Mouse (Mus musculus) CH12.LX (cell line): ENCODE data around the gene Arl2. TPM values are rescaled to one million over a fixed set of nuclear protein-coding genes. Genes with fewer than 3 reads are reported as not detected.

ENCODE experiments used
- DNase-seq: peaks from one replicate; pipeline ENCODE4 v3.0.0-alpha.2; 2013; ENCODE audit errors: extremely low read depth
- H3K27ac ChIP-seq: 2 replicates; pipeline ENCODE4 v1.5.1; 2012; ENCODE audit warnings: low read depth, mild to moderate bottlenecking, control low read depth, moderate library complexity; ENCODE audit not compliant: insufficient read depth
- H3K27me3 ChIP-seq: replicated peaks from 2 replicates; pipeline ENCODE3; 2012; ENCODE audit warnings: inconsistent platforms
- H3K36me3 ChIP-seq, 2 experiments: replicated peaks in 1 of 2; 2 replicates each; pipeline versions ENCODE3 to v1.6.1; 2012; ENCODE audit warnings: inconsistent platforms in 1 of 2, low read length in 1 of 2, mild to moderate bottlenecking in 1 of 2, mixed read lengths in 1 of 2, moderate library complexity in 1 of 2; ENCODE audit not compliant: control insufficient read depth in 1 of 2, insufficient read depth in 1 of 2
- H3K4me1 ChIP-seq, 2 experiments: 2 replicates each; pipeline ENCODE4 v1.6.1; 2012; ENCODE audit warnings: inconsistent platforms in 1 of 2, moderate library complexity in 1 of 2; ENCODE audit not compliant: insufficient read depth in 2 of 2, control insufficient read depth in 1 of 2
- H3K4me2 ChIP-seq: 2 replicates; pipeline ENCODE4 v1.6.1; 2012; ENCODE audit warnings: low read depth, mild to moderate bottlenecking, control low read depth; ENCODE audit not compliant: poor library complexity, insufficient read depth, severe bottlenecking
- H3K4me3 ChIP-seq, 3 experiments: fragments of 150-350 bp in 1 of 3; sonication (generic) in 1 of 3; replicated peaks in 1 of 3; 2 replicates each; pipeline versions ENCODE3 to v1.5.1; 2011 to 2012; ENCODE audit warnings: low read depth in 2 of 3, low read length in 2 of 3, mild to moderate bottlenecking in 2 of 3, moderate library complexity in 2 of 3, control low read depth in 1 of 3, improper control_type of control experiment in 1 of 3, inconsistent platforms in 1 of 3, mixed read lengths in 1 of 3; ENCODE audit not compliant: poor library complexity in 1 of 3
- H3K79me2 ChIP-seq: replicated peaks from 2 replicates; pipeline ENCODE4 v1.6.1; 2012; ENCODE audit warnings: mild to moderate bottlenecking, moderate library complexity; ENCODE audit not compliant: control insufficient read depth, poor library complexity, insufficient read depth, severe bottlenecking; ENCODE audit errors: extremely low read depth
- H3K9ac ChIP-seq: 2 replicates; pipeline ENCODE4 v1.6.1; 2012; ENCODE audit warnings: low read depth, mild to moderate bottlenecking, control low read depth, moderate library complexity; ENCODE audit not compliant: insufficient read depth
- H3K9me3 ChIP-seq: replicated peaks from 2 replicates; pipeline ENCODE3; 2012; ENCODE audit warnings: low read length, inconsistent platforms, mixed read lengths
- BHLHE40 ChIP-seq: IDR thresholded peaks from 2 replicates; pipeline ENCODE4 v1.6.1; 2011; ENCODE audit warnings: mild to moderate bottlenecking, low read depth, low read length, improper control_type of control experiment
- CHD1 ChIP-seq: IDR thresholded peaks from 2 replicates; pipeline ENCODE4 v1.6.1; 2012; ENCODE audit warnings: low read depth, low read length, improper control_type of control experiment, inconsistent platforms
- CHD2 ChIP-seq: IDR thresholded peaks from 2 replicates; pipeline ENCODE4 v1.6.1; 2011; ENCODE audit warnings: low read length, improper control_type of control experiment
- CTCF ChIP-seq, 2 experiments: IDR thresholded peaks in 1 of 2; conservative IDR thresholded peaks in 1 of 2; 2 replicates each; pipeline ENCODE4 v1.5.1; 2011 to 2012; ENCODE audit warnings: low read depth in 2 of 2, low read length in 2 of 2, improper control_type of control experiment in 1 of 2, inconsistent platforms in 1 of 2, mild to moderate bottlenecking in 1 of 2, moderate library complexity in 1 of 2
- E2F4 ChIP-seq: IDR thresholded peaks from 2 replicates; pipeline ENCODE4 v1.6.1; 2011; ENCODE audit warnings: low read depth, low read length, improper control_type of control experiment; ENCODE audit not compliant: insufficient replicate concordance
- ELF1 ChIP-seq: IDR thresholded peaks from 2 replicates; pipeline ENCODE4 v1.6.1; 2014; ENCODE audit warnings: low read depth, mild to moderate bottlenecking, inconsistent platforms, low read length, improper control_type of control experiment
- EP300 ChIP-seq: IDR thresholded peaks from 2 replicates; pipeline ENCODE4 v1.6.1; 2011; ENCODE audit warnings: low read length, improper control_type of control experiment
- ETS1 ChIP-seq: conservative IDR thresholded peaks from 2 replicates; pipeline ENCODE4 v1.6.1; 2012; ENCODE audit warnings: low read depth, mild to moderate bottlenecking, inconsistent platforms, low read length, improper control_type of control experiment, moderate library complexity
- GABPA ChIP-seq: IDR thresholded peaks from 2 replicates; pipeline ENCODE4 v1.6.1; 2012; ENCODE audit warnings: low read depth, low read length, improper control_type of control experiment, inconsistent platforms; ENCODE audit not compliant: insufficient replicate concordance
- HCFC1 ChIP-seq: IDR thresholded peaks from 2 replicates; pipeline ENCODE4 v1.6.1; 2012; ENCODE audit warnings: low read depth, mild to moderate bottlenecking, inconsistent platforms, low read length, improper control_type of control experiment
- IRF4 ChIP-seq: IDR thresholded peaks from 2 replicates; pipeline ENCODE4 v1.6.1; 2014; ENCODE audit warnings: low read depth, mild to moderate bottlenecking, inconsistent platforms, low read length, improper control_type of control experiment
- JUN ChIP-seq: IDR thresholded peaks from 2 replicates; pipeline ENCODE4 v1.6.1; 2011; ENCODE audit warnings: low read depth, mild to moderate bottlenecking, low read length, improper control_type of control experiment, moderate library complexity; ENCODE audit not compliant: insufficient read depth
- JUND ChIP-seq: conservative IDR thresholded peaks from 2 replicates; pipeline ENCODE4 v1.6.1; 2011; ENCODE audit warnings: low read depth, low read length, improper control_type of control experiment
- KAT2A ChIP-seq: IDR thresholded peaks from 2 replicates; pipeline ENCODE4 v1.6.1; 2012; ENCODE audit warnings: low read length, improper control_type of control experiment, inconsistent platforms; ENCODE audit not compliant: insufficient replicate concordance
- MAFK ChIP-seq: IDR thresholded peaks from 2 replicates; pipeline ENCODE4 v1.6.1; 2011; ENCODE audit warnings: low read length, improper control_type of control experiment; ENCODE audit not compliant: insufficient replicate concordance
- MAX ChIP-seq: IDR thresholded peaks from 2 replicates; pipeline ENCODE4 v1.6.1; 2011; ENCODE audit warnings: low read length, improper control_type of control experiment
- MAZ ChIP-seq: IDR thresholded peaks from 2 replicates; pipeline ENCODE4 v1.6.1; 2012; ENCODE audit warnings: low read depth, mild to moderate bottlenecking, inconsistent platforms, low read length, improper control_type of control experiment, moderate library complexity
- MEF2A ChIP-seq: IDR thresholded peaks from 2 replicates; pipeline ENCODE4 v1.6.1; 2014; ENCODE audit warnings: low read depth, mild to moderate bottlenecking, inconsistent platforms, low read length, improper control_type of control experiment, borderline replicate concordance
- MXI1 ChIP-seq: IDR thresholded peaks from 2 replicates; pipeline ENCODE4 v1.6.1; 2011; ENCODE audit warnings: mild to moderate bottlenecking, low read depth, low read length, improper control_type of control experiment
- MYC ChIP-seq: IDR thresholded peaks from 2 replicates; pipeline ENCODE4 v1.6.1; 2011; ENCODE audit warnings: low read depth, mild to moderate bottlenecking, improper control_type of control experiment, low read length
- NELFE ChIP-seq: IDR thresholded peaks from 2 replicates; pipeline ENCODE4 v1.6.1; 2011; ENCODE audit warnings: low read depth, low read length, improper control_type of control experiment
- NRF1 ChIP-seq: IDR thresholded peaks from 2 replicates; pipeline ENCODE4 v1.6.1; 2014; ENCODE audit warnings: low read depth, mild to moderate bottlenecking, inconsistent platforms, low read length, improper control_type of control experiment, moderate library complexity
- PAX5 ChIP-seq: IDR thresholded peaks from 2 replicates; pipeline ENCODE4 v1.6.1; 2012; ENCODE audit warnings: low read length, inconsistent platforms, mixed read lengths
- POLR2A ChIP-seq: IDR thresholded peaks from 2 replicates; pipeline ENCODE4 v1.6.1; 2011; ENCODE audit warnings: low read depth, mild to moderate bottlenecking, improper control_type of control experiment, low read length
- POLR2AphosphoS2 ChIP-seq: IDR thresholded peaks from 2 replicates; pipeline ENCODE4 v1.6.1; 2011; ENCODE audit warnings: low read depth, low read length, improper control_type of control experiment
- RAD21 ChIP-seq: IDR thresholded peaks from 2 replicates; pipeline ENCODE4 v1.6.1; 2011; ENCODE audit warnings: low read depth, mild to moderate bottlenecking, low read length, improper control_type of control experiment, moderate library complexity
- RCOR1 ChIP-seq: conservative IDR thresholded peaks from 2 replicates; pipeline ENCODE4 v1.6.1; 2012; ENCODE audit warnings: low read depth, mild to moderate bottlenecking, inconsistent platforms, low read length, improper control_type of control experiment
- SIN3A ChIP-seq: IDR thresholded peaks from 2 replicates; pipeline ENCODE4 v1.6.1; 2012; ENCODE audit warnings: low read length, improper control_type of control experiment, inconsistent platforms
- SMC3 ChIP-seq: IDR thresholded peaks from 2 replicates; pipeline ENCODE4 v1.6.1; 2011; ENCODE audit warnings: low read depth, low read length, improper control_type of control experiment
- TBP ChIP-seq: conservative IDR thresholded peaks from 2 replicates; pipeline ENCODE4 v1.6.1; 2011; ENCODE audit warnings: low read depth, low read length, improper control_type of control experiment
- TCF12 ChIP-seq: IDR thresholded peaks from 2 replicates; pipeline ENCODE4 v1.6.1; 2014; ENCODE audit warnings: low read depth, mild to moderate bottlenecking, inconsistent platforms, low read length, improper control_type of control experiment
- UBTF ChIP-seq: IDR thresholded peaks from 2 replicates; pipeline ENCODE4 v1.6.1; 2012; ENCODE audit warnings: low read depth, mild to moderate bottlenecking, inconsistent platforms, low read length, improper control_type of control experiment, moderate library complexity
- USF1 ChIP-seq: IDR thresholded peaks from 2 replicates; pipeline ENCODE4 v1.6.1; 2014; ENCODE audit warnings: low read depth, mild to moderate bottlenecking, inconsistent platforms, low read length, improper control_type of control experiment
- USF2 ChIP-seq: conservative IDR thresholded peaks from 2 replicates; pipeline ENCODE4 v1.6.1; 2011; ENCODE audit warnings: low read depth, low read length, improper control_type of control experiment
- ZC3H11A ChIP-seq: IDR thresholded peaks from 2 replicates; pipeline ENCODE4 v1.6.1; 2012; ENCODE audit warnings: low read depth, mild to moderate bottlenecking, inconsistent platforms, low read length, improper control_type of control experiment
- ZKSCAN1 ChIP-seq: IDR thresholded peaks from 2 replicates; pipeline ENCODE4 v1.6.1; 2012; ENCODE audit warnings: low read depth, inconsistent platforms, low read length, improper control_type of control experiment, borderline replicate concordance
- ZMIZ1 ChIP-seq: IDR thresholded peaks from 2 replicates; pipeline ENCODE4 v1.6.1; 2012; ENCODE audit warnings: low read depth, mild to moderate bottlenecking, inconsistent platforms, low read length, improper control_type of control experiment
- ZNF384 ChIP-seq: IDR thresholded peaks from 2 replicates; pipeline ENCODE4 v1.6.1; 2012; ENCODE audit warnings: low read depth, low read length, improper control_type of control experiment, inconsistent platforms
- dilution Hi-C: fragments of 300-500 bp; cut with MboI; formaldehyde crosslinking; loops from 2 replicates; pipeline ENCODE4 v1.14.3; 2020; ENCODE audit warnings: low sequenced_read_pairs; ENCODE audit not compliant: extremely low pct_unique_long_range_greater_than_20kb, extremely low pct_ligation_motif_present
- in situ Hi-C: fragments of 300-500 bp; cut with MboI; formaldehyde crosslinking; loops from 3 replicates; pipeline ENCODE4 v1.14.3; 2019; ENCODE audit warnings: low sequenced_read_pairs, low pct_ligation_motif_present, low pct_unique_long_range_greater_than_20kb, mixed read lengths
- polyA plus RNA-seq: library from polyadenylated mRNA; unstranded; fragments of >175 nt; gene quantifications from 2 replicates; pipeline ENCODE4 v1.2.1, GENCODE M21; 2012; ENCODE audit warnings: low read depth; ENCODE audit not compliant: insufficient read length
- total RNA-seq, 2 experiments: library from RNA; depleted of rRNA; stranded (reverse); fragments of 300-350 nt in 1 of 2; fragments of >200 nt in 1 of 2; gene quantifications; 2 replicates each; pipeline ENCODE4 v1.2.3; 2012 to 2014

The Arl2 gene
- total and polyA plus RNA-seq, 3 experiments, result 27.9 to 48.4 (median 36.9) TPM

GRCm38 (mm10) chr19:6117986-6118676, 23.2 kb downstream of the Arl2 start, which contains the start of gene Sac3d1:
TSS of gene Sac3d1 (minus strand) at chr19:6118650.
- TF ChIP-seq EP300, result no peak; the same call in 1 of the 2 replicates
- no peak for TF ChIP-seq RAD21
- peak; percentile 70; the same call in 1 of the 2 replicates for TF ChIP-seq MYC
- TF ChIP-seq CHD1, result no peak
- TF ChIP-seq GABPA, result no peak; the same call in 1 of the 2 replicates
- TF ChIP-seq ETS1, result no peak
- no peak for TF ChIP-seq PAX5
- peak; percentile 80; the same call in 1 of the 2 replicates for TF ChIP-seq MXI1
- TF ChIP-seq POLR2A, result peak; percentile 99
- peak; percentile 66 for TF ChIP-seq ELF1
- TF ChIP-seq UBTF, result no peak; the same call in 1 of the 2 replicates
- peak in 1 of 2 experiments; percentile 3; a peak in 1 of 4 replicates for TF ChIP-seq CTCF (conservative IDR thresholded peaks at IDR 0.05 in 1 of 2, IDR thresholded peaks at IDR 0.05 in 1 of 2; ENCODE audit: low read depth in 2 of 2, low read length in 2 of 2)
- peak; percentile 20; the same call in 1 of the 2 replicates for TF ChIP-seq IRF4
- TF ChIP-seq BHLHE40, result no peak; the same call in 1 of the 2 replicates
- TF ChIP-seq USF1, result no peak
- no peak for TF ChIP-seq USF2
- TF ChIP-seq TBP, result peak; percentile 95
- no peak for TF ChIP-seq NRF1
- TF ChIP-seq ZC3H11A, result no peak
- TF ChIP-seq ZKSCAN1, result no peak
- TF ChIP-seq HCFC1, result peak; percentile 88
- no peak for TF ChIP-seq RCOR1
- peak; percentile 7; the same call in 1 of the 2 replicates for TF ChIP-seq MEF2A
- TF ChIP-seq ZNF384, result no peak
- no peak for TF ChIP-seq SMC3
- peak; percentile 92 for TF ChIP-seq POLR2AphosphoS2
- TF ChIP-seq TCF12, result peak; percentile 84
- TF ChIP-seq MAFK, result no peak
- peak; percentile 97 for TF ChIP-seq NELFE
- peak; percentile 87; the same call in 1 of the 2 replicates for TF ChIP-seq KAT2A
- no peak for TF ChIP-seq MAZ
- TF ChIP-seq E2F4, result peak; percentile 89; the same call in 1 of the 2 replicates
- TF ChIP-seq ZMIZ1, result peak; percentile 90
- TF ChIP-seq SIN3A, result peak; percentile 91
- TF ChIP-seq CHD2, result no peak
- peak; percentile 82 for TF ChIP-seq MAX
- no peak for TF ChIP-seq JUND
- TF ChIP-seq JUN, result no peak
- Histone ChIP-seq H3K4me1 (peaks cover 7 to 36% of the 10 kb centered on the region in 2 experiments; a peak in 3 of 4 replicates), H3K79me2 (peaks cover 14% of the 10 kb centered on the region), H3K27me3 (no peaks in the 10 kb centered on the region), H3K36me3 (peaks cover 30 to 68% of the 10 kb centered on the region in 2 experiments), H3K9me3 (no peaks in the 10 kb centered on the region), H3K9ac (peak within 1 kb of the TSS; percentile 74), H3K27ac (peak within 1 kb of the TSS; percentile 94), H3K4me3 (peak within 1 kb of the TSS; percentile 78 to 90 (median 84)), H3K4me2 (peak within 1 kb of the TSS; percentile 70)
- in situ Hi-C loops (no loop called here), dilution Hi-C loops (no loop called here)
- DNase-seq, result peak; percentile 93
